Mouse (Mus musculus): Measurements from ENCODE around the gene Ctsh.
"Not testable (repeated sequence)": the region's sequence is repeated elsewhere in the genome, so short reads cannot be mapped to it uniquely, and the experiment has no call there.

Ctsh gene

DNA sequence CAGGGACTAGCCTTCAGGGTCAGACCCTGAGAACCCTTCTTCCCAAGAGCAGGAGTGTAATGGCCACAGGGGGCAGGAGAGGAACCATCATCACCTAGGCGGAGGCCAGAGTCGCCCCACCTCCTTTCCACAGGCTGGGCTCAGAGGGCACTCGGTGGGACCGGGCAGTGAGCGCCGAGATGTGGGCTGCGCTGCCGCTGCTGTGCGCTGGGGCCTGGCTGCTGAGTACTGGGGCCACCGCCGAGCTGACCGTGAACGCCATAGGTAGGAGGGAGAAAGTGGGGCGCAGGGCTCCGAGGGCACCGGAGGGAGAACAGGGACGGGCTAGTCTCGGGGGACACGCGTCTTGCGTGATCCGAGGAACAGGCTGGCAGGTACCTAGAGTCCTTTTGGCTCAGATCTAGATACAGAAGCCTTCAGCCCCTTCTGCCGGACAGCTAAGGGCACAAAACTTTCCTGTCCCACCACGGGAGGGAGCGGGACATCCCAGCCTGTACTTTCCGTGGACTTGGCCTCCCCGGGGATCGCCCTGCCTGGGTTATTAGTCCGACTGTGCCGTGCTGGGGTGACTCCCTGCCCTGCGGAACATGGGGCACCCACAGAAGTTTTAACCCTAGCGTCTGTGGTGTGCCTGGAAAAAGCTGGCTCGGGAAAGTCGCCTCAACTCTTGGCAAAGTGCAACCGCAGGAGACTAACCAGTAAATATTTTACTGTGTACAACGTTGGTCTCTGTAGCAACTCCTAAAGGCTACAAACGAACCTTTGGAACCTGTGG, 606 bp downstream of the Ctsh start:
- in situ Hi-C loops (cut with MboI; ENCODE audit: low pct_unique_long_range_greater_than_20kb in 1 of 2, low sequenced_read_pairs in 2 of 2, unreplicated experiment in 1 of 2): no loop called here

DNA sequence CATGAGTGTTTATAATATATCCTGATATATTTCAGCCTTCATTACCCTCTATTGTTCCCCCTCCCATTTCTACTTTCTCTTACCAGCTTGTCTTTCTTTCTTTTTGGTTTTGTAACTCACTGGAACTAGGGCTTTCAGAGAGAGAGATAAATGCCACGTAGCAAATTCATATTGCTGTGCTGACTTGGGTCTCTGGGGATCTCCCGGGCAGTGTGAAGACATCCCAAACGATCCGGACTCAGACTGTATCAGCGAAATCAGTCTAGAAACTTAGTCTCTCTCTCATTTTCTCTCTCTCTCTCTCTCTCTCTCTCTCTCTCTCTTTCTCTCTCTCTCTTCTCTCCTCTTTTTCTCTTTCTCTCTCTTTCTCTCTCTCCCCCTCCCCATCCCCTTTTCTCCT, 1.5 kb downstream of the Ctsh start:
- in situ Hi-C loops (cut with MboI; ENCODE audit: low pct_unique_long_range_greater_than_20kb in 1 of 2, low sequenced_read_pairs in 2 of 2, unreplicated experiment in 1 of 2): no loop called here

DNA sequence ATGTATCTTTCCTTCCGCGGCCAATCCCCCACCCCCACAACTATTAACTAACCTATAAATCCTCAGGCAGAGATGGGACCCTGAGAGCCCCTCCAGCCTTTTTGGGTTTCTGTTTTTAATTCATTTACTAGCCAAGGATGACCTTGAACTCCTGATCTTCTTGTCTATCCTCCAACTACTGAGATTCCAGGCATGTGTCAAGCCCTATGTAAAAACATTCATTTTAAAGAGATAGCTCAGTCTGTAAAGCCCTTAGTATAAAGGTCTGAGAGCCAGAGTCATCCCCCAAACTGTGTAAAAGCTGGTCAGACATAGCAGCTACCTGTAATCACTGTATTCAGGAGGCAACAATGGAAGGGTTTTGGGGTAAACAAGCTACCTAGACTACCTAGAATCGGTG, 2.0 kb downstream of the Ctsh start:
- in situ Hi-C loops (cut with MboI; ENCODE audit: low pct_unique_long_range_greater_than_20kb in 1 of 2, low sequenced_read_pairs in 2 of 2, unreplicated experiment in 1 of 2): no loop called here

DNA sequence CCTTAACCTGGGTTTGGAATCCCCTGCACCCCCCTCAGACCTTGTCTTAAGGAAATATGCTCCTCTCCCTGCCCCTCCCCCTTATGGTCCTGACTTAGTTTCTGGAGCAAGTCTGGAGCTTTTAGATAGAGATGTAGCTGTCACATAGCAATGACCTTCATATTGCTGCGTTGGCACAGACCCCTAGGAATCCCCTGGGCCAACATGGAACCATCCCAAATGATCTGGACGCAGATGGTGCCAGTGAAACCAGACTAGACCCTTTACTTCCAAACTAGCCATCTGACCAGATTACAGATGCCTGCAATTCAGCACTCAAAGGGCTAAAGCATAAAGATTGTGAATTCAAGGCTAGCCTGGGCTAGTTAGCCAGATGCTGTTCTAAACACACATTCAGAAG, 2.8 kb downstream of the Ctsh start:
- in situ Hi-C loops (cut with MboI; ENCODE audit: low pct_unique_long_range_greater_than_20kb in 1 of 2, low sequenced_read_pairs in 2 of 2, unreplicated experiment in 1 of 2): no loop called here

DNA sequence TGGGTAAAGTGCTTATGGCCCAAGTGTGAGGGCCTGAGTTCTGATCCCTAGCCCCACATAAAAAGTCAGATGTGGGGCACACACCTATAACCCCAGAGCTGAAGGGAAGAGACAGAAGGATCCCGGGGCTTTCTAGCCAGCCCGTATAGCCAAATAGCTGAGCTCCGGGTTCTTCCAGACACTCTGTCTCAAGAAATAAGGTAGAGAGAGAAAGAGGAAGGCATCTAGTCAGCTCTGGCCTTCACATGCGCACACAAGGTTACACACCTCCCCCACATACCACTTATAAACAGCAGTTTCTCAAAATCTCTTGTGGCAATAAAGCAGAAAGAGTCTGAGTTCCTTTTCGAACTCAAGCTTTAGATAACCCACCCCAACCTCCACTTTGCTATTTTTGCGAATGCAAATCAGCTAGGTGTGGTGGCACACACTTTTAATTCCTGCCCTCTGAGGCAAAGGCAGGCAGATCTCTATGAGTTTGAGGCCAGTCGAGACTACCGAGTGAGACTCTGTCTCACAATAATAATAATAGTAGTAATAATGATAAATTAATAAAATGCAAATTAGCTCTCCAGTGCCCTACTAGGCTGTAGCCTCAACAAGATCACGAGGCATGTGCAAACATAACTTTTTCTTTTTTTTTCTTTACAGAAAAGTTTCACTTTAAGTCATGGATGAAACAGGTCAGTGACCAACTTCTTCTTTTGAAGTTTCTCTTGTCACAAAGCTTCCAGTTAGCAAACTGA, 6.0 kb downstream of the Ctsh start:
- in situ Hi-C loops (cut with MboI; ENCODE audit: low pct_unique_long_range_greater_than_20kb in 1 of 2, low sequenced_read_pairs in 2 of 2, unreplicated experiment in 1 of 2): no loop called here

DNA sequence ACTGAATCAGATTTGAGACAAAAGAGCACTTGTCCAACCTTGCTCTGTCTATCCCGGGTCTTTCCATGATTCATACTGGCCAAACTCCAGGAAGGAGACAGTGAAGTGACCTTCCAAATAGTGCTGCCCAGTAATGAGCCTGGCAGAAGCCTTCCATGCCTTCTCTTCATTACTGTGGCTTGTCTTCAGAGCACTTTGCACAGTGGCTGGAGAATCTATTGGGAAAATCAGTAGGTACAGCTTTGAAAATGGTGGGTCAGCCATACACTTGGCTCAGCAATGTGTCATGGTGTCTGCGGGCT, 6.6 kb downstream of the Ctsh start:
- in situ Hi-C loops (cut with MboI; ENCODE audit: low pct_unique_long_range_greater_than_20kb in 1 of 2, low sequenced_read_pairs in 2 of 2, unreplicated experiment in 1 of 2): no loop called here

DNA sequence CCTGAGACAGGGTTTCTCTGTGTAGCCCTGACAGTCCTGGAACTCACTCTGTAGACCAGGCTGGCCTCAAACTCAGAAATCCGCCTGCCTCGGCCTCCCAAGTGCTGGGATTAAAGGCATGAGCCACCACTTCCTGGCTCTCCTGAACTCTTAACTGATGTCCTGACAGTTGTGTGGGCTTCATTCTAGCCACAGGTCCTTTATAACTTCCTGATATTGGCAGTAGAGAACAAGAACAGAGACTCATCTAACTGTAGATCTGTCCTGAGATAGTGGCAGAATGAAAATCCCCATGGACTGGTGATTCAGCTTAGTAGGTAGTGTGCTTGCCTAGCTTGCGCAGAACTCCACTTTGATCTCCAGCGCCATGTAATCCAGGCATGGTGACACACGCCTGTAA, 7.0 kb downstream of the Ctsh start:
- in situ Hi-C loops (cut with MboI; ENCODE audit: low pct_unique_long_range_greater_than_20kb in 1 of 2, low sequenced_read_pairs in 2 of 2, unreplicated experiment in 1 of 2): not testable (repeated sequence)

DNA sequence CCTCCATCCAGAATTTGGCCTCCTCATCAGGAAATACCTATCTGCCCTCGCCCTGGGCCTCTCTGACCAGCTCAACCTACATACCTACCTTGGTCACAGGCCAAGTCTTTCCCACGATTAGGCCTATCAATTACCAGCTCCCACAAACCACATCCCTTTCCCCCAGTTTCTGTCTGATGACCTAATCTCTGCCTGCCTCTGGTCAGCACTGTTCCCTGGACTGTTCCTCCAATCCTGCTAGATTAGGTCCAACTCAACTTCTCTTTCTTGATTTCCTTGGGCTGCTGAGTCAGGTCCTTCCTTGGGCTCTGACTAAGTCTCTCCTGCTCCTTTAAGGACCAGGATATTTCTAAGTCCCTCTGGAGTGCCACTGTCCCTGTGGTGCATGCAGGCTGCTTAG, 13.4 kb downstream of the Ctsh start:
- in situ Hi-C loops (cut with MboI; ENCODE audit: low pct_unique_long_range_greater_than_20kb in 1 of 2, low sequenced_read_pairs in 2 of 2, unreplicated experiment in 1 of 2): no loop called here

DNA sequence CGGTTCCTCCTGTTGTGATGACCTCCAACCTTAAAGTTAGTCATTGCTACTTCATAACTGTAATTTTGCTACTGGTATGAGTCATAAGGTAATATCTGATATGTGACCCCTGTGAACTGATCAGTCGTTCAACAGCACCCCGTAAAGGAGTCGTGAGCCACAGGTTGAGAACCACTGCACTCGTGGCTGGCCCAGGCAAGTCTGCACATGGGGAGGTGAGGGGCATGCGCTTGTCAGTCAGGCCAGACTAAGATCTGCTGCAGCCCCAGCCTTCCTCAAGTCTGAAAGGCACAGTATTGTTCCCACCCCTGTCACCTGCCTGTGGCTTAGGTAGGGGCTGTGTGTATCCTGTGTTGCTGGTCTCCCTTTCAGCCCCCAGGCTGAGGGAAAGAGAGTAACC, 14.8 kb downstream of the Ctsh start:
- in situ Hi-C loops (cut with MboI; ENCODE audit: low pct_unique_long_range_greater_than_20kb in 1 of 2, low sequenced_read_pairs in 2 of 2, unreplicated experiment in 1 of 2): no loop called here

DNA sequence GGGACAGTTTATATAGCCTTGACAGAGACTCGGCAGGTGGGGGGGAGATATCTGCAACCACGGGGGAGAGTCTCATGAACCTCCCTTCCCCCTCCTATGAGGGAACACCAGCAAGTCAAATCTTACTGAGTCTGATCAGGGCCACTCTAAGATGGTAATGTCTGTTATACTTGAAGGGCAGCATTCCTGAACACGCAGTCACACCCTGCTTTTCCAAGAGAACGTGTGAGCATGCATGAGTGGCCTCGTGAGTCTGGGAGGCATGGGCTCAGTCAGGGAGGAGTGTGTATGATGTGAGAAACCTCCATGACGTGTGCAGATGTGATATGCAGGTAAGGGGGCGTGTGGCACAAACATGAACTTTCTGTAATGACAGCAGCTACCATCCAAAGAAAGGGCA, 15.5 kb downstream of the Ctsh start:
- in situ Hi-C loops (cut with MboI; ENCODE audit: low pct_unique_long_range_greater_than_20kb in 1 of 2, low sequenced_read_pairs in 2 of 2, unreplicated experiment in 1 of 2): no loop called here

DNA sequence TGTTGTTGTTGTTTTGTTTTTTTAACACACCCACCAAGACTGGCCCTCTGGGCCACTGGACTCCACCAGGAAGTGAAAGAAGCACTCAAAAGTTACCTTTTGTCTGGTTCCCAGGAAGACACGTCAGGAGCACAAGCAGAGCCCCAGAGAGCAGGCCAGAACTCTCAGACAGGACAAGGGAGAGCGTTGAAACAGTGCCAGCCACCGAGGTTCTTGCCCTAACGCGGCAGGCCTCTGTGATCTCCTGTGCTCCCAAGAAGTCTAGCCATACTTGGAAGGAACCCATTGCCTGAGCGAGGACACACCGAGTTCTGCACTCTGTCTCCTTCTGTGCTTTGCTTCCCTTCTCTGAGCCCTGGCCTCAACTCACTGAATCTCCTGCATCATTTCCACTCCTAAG, 16.2 kb downstream of the Ctsh start:
- in situ Hi-C loops (cut with MboI; ENCODE audit: low pct_unique_long_range_greater_than_20kb in 1 of 2, low sequenced_read_pairs in 2 of 2, unreplicated experiment in 1 of 2): loop anchor here in 1 of 2 experiments (10.0 kb wide), 1 partner anchor 245 kb away; no protein-coding TSS in a partner anchor

DNA sequence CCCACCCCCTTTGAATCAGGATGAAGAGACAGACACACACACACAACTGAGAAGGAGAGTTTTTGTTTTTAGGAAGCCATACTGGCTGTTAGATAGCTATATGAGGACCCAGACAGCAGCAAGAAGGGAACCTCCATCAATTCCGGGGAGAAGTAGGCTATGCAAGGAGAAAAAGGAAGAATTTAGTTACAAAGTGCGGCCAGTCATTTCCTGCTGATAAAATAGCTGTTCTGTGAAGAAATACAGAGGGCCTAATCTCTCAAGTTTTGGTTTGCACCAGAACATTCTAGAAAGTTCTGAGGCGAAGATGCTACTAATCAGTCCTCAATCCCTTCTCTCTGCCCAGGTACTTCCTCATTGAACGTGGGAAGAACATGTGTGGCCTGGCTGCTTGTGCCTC, 21.4 kb downstream of the Ctsh start:
- in situ Hi-C loops (cut with MboI; ENCODE audit: low pct_unique_long_range_greater_than_20kb in 1 of 2, low sequenced_read_pairs in 2 of 2, unreplicated experiment in 1 of 2): loop anchor here in 1 of 2 experiments (10.0 kb wide), 1 partner anchor 251 kb away; no protein-coding TSS in a partner anchor

DNA sequence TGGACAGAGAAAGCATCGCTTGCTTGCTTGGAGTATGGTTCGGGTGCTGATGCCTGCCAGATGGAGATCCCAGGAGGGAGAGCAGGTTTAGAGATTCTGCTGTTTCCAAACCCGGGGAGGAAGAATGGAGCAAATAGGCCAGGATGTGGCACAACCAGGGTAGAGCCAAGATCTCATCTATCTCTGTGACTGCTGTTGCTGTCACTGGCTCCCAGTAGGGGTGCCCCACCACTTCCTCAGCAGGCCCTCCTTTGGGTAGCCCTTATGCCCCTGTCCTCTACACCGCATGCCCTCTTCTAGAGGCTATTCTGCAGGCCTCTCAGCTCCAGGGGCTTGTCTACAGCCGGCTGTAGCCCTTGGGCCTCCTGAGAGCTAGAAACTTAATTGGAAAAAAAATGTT, 22.2 kb downstream of the Ctsh start:
- in situ Hi-C loops (cut with MboI; ENCODE audit: low pct_unique_long_range_greater_than_20kb in 1 of 2, low sequenced_read_pairs in 2 of 2, unreplicated experiment in 1 of 2): loop anchor here in 1 of 2 experiments (10.0 kb wide), 1 partner anchor 251 kb away; no protein-coding TSS in a partner anchor

DNA sequence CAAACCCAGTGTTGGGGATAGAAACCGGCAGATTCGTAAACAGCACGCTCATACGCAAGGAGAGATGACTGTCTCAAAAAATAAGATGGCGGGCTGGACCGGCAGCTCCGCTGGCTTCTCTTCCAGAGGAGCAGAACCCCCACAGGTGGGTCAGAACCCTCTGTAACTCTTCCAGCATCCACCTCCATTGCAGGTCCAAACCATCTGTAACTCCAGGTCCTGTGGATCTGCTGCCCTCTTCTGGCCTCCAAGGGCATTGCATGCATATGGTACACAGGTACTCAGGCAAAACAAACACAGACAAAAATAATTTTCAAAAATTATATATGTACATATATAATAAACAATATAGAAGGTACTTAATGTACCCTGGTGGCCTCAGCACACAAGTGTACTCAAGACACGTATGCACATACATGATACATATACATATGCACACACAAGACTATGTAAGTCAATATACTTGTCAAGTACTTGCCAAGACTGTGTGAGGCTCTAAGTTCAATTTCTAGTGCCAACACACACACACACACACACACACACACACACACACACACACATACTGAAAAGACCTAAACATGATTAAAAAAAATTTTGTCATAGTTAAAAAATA, 23.0 kb downstream of the Ctsh start:
- in situ Hi-C loops (cut with MboI; ENCODE audit: low pct_unique_long_range_greater_than_20kb in 1 of 2, low sequenced_read_pairs in 2 of 2, unreplicated experiment in 1 of 2): loop anchor here in 1 of 2 experiments (10.0 kb wide), 1 partner anchor 252 kb away; no protein-coding TSS in a partner anchor

DNA sequence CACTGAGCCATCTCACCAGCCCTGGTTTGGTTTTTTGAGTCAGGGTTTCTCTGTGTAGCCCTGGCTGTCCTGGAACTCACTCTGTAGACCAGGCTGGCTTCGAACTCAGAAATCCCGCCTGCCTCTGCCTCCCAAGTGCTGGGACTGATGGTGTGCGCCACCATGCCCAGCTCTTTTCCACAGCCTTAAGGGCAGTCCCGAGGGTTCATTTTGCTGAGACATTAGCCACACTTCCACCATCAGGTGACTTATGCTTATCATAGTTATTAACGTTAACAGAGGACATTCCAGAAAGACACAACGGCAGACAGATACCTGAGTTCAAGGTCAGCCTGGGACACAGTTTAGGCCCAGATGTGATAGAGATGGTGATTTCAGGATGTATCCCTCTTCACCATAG, 28.0 kb downstream of the Ctsh start:
- in situ Hi-C loops (cut with MboI; ENCODE audit: low pct_unique_long_range_greater_than_20kb in 1 of 2, low sequenced_read_pairs in 2 of 2, unreplicated experiment in 1 of 2): not testable (repeated sequence)

DNA sequence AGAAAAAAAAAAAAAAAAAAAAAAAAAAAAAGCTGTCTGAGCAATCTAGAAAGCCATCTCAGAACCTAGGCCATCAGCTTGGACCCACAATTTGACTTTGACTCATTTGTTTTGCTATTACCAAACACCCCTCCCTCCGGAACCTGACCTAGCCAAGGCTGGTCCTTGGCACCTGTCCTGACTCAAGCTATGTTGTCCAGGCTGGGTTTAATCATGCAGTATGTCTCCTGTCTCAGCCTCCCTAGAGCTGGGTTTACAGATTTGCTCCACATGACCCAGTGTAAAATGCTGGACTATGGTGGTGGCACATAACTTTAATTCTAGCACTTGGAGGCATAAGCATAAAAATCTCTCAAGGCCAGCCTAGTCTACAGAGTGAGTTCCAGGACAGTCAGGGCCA, 29.0 kb downstream of the Ctsh start:
- in situ Hi-C loops (cut with MboI; ENCODE audit: low pct_unique_long_range_greater_than_20kb in 1 of 2, low sequenced_read_pairs in 2 of 2, unreplicated experiment in 1 of 2): no loop called here

DNA sequence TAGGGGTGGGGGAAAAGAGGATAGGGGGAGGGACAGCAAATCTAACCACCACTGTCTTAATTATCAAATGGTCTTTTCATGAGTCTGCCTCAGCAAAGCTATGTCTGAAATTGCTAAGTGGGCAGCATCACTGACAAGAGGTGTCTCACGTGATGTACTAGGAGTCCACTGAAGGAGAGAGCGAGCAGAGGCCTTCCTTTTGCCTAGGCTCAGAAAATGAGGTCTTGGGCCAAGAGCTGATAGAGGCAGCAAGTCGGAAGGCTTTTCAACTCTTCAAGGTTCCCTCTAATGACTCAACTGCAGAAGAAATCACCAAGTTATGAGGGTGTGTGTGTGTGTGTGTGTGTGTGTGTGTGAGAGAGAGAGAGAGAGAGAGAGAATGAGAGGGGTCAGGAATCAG, 30.2 kb downstream of the Ctsh start:
- in situ Hi-C loops (cut with MboI; ENCODE audit: low pct_unique_long_range_greater_than_20kb in 1 of 2, low sequenced_read_pairs in 2 of 2, unreplicated experiment in 1 of 2): no loop called here

DNA sequence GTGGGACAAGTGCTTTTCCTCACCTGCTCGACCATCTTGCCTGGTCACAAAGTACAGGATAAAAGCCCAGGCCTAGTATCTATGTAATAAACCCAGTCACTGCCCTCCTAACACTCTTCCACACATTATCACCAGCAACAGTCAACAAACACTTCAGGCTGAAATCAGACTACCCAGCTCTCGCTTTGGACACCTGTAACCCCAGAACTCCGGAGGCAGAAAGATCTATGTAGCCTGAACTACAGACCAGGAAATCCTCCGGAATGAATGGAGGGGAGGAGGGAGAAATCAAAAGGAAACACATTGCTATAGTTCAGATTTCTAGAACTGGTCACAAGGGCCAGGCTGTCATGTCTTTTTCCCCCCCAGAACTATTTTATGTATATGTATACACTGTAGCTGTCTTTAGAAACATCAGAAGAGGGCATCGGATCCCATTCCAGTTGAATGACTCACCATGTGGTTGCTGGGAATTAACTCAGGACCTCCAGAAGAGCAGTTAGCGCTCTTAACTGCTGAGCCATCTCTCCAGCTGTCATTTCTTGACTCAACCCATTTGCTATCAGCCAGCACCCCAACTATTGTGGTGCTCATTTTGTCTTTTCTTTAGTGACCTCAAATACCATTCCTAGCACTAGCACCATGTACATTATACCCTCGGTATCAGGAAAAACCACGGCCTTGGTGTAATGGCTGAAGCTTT, 31.0 kb downstream of the Ctsh start:
- in situ Hi-C loops (cut with MboI; ENCODE audit: low pct_unique_long_range_greater_than_20kb in 1 of 2, low sequenced_read_pairs in 2 of 2, unreplicated experiment in 1 of 2): no loop called here

DNA sequence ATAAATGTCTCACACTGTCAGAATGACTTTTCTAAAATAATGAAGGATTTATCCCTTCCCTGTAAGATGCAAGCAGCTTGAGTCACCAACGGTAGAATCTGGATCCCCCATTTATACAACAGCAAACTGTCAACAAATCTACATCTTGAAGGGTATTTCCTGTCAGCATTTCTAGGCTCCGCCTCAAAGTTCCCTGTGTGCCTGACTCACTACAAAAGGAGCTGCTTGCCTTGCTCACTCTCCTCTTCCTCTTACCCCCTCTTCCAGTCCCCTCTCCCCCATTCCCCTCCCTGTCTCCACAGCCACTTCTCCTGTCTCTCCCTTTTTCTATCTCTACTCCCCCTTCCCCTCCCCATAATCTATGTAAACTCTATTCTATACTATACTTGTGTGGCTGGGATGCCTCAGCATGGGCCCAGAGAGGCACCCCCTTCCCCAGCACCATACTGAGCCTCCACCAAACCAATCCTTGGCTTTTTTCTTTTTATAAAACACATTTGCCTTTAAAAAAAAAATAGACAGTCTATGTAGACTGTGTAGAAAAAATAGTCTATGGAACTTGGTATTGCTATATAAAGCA, 34.0 kb downstream of the Ctsh start:
- in situ Hi-C loops (cut with MboI; ENCODE audit: low pct_unique_long_range_greater_than_20kb in 1 of 2, low sequenced_read_pairs in 2 of 2, unreplicated experiment in 1 of 2): no loop called here

Measured in mouse embryonic stem cell (cell line).